Mouse (Mus musculus) brain, embryonic 14.5 days (tissue): ENCODE data around the gene Senp2.

Experiments used
- CTCF ChIP-seq: fragments of 200-500 bp; IDR thresholded peaks from 2 replicates; pipeline ENCODE4 v1.5.1; 2012; ENCODE audit warnings: inconsistent platforms, mild to moderate bottlenecking, moderate library complexity, borderline replicate concordance; ENCODE audit not compliant: insufficient read depth, insufficient read length; ENCODE audit errors: extremely low read depth
- POLR2A ChIP-seq: fragments of 200-500 bp; IDR thresholded peaks from 2 replicates; pipeline ENCODE4 v1.6.1; 2012; ENCODE audit warnings: mild to moderate bottlenecking, inconsistent platforms, borderline replicate concordance; ENCODE audit not compliant: poor library complexity, insufficient read depth, insufficient read length, severe bottlenecking; ENCODE audit errors: extremely low read depth

DNA sequence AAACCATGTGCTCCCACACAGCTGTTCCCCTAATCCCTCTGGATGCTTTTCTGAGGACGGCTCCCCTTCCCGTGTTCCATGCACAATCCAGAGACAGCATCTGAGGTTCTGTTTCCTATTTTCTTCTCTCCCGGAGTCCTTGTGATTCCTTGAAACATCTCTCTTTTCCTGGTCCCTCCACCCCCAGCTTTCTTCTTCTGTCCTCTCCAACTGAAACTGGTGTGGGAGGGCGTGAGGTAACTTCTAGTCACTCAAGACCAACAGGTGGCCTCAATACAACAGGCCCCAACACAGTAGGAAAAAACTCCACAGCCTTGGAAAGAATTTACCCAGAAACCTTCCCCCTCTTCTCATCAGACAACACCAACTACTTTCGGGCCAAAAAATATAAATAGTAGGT, 31.9 kb upstream of the Senp2 start:
- TF ChIP-seq POLR2A (no peak), CTCF (no peak)
